Mouse (Mus musculus): ENCODE measurements at regions not wholly inside any gene's neighbourhood (a gene's known extent, or its start where the extent isn't known, plus 50 kb on each side); places are given as distances from the start of the nearest gene placed in this dataset.

DNA sequence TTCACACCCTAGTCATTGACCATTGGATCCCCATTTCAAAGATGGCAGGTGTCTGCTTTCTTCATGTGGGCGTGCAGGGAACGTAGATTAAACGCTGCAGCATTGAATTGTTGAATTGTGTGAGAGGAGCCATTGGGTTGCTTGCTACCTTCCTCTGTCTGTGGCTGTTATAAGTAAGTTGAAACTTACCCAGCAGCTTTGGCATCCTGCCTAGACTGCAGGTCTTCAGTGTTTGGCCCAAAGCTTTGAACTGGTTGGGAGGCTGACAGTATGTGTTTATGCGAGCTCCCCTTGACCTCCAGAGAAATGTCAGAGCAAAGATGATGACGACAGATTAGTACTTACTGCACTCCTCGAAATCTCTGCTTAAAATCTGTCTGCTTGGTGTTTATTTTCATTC lies 473.8 kb downstream of the Irx1 start:
- TF ChIP-seq EP300 (IDR thresholded peaks at IDR 0.05) (no peak), CTCF (IDR thresholded peaks at IDR 0.05) (no peak)
